Mouse (Mus musculus): Measurements from ENCODE around the gene Cerk.

DNA sequence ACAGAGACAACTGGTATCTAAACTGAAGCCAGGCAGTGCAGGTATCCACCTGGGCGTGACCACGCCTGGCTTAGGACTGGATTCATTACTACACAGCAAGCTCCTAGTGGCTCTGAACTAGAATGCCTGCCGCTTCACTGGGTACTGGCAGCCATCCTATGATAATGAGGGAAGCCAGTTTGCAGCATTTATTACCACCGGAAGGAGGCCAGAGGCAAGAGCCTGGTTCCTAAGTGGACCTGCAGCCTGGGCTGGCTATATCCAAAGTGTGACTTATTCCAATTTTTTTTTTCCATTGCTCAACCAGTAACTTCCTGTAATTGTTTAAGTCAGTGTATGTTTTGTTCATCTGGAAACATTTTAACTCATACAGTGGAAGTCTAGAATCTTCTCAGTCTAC is 20.4 kb upstream of the Cerk start:
- TF ChIP-seq CTCF (IDR thresholded peaks at IDR 0.05; ENCODE audit: control insufficient read depth, insufficient read depth, insufficient replicate concordance, low read depth, low read length) (no peak), POLR2A (IDR thresholded peaks at IDR 0.05; ENCODE audit: control insufficient read depth, low read depth, low read length) (no peak)
